Mouse (Mus musculus) ES-E14 (cell line): Measurements from ENCODE around the gene Mgll.

Source experiments
- CHD2 ChIP-seq: IDR thresholded peaks from 2 replicates; pipeline ENCODE4 v1.6.1; 2014; ENCODE audit warnings: mild to moderate bottlenecking, low read depth, low read length, inconsistent platforms
- HCFC1 ChIP-seq: IDR thresholded peaks from 2 replicates; pipeline ENCODE4 v1.6.1; 2012; ENCODE audit warnings: low read length, inconsistent platforms, borderline replicate concordance; ENCODE audit not compliant: insufficient read depth
- MAFK ChIP-seq: IDR thresholded peaks from 2 replicates; pipeline ENCODE4 v1.6.1; 2014; ENCODE audit warnings: mild to moderate bottlenecking, low read depth, low read length, inconsistent platforms; ENCODE audit not compliant: insufficient read depth
- ZC3H11A ChIP-seq: IDR thresholded peaks from 2 replicates; pipeline ENCODE4 v1.6.1; 2012; ENCODE audit warnings: low read depth, mild to moderate bottlenecking, inconsistent platforms, low read length, borderline replicate concordance
- ZNF384 ChIP-seq: IDR thresholded peaks from 2 replicates; pipeline ENCODE4 v1.6.1; 2012; ENCODE audit warnings: low read depth, low read length, inconsistent platforms

DNA sequence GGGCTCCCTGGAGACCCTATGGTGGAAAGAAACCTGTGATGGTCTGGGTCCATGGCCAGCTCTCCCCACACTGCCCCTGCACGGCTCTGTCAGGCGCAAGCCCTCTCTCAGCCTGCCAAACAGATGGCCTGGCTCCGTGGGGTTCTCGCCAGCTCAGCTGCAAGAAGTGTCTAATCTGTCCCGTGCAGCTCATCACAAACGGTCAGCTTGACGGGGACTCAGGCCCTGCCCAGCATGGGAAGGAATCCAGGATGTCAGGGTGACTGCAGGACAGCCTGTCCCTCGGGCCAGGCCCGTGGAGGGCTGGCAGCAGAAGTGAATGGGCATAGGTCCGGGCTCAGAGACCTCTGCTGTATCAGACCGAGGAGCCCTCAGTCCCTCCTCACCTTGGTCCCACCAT lies 97.7 kb downstream of the Mgll start:
- TF ChIP-seq ZNF384 (no peak), ZC3H11A (no peak), CHD2 (no peak), MAFK (no peak), HCFC1 (no peak)
